Mouse (Mus musculus) left cerebral cortex, adult 2 months (tissue): ENCODE measurements at regions not wholly inside any gene's neighbourhood (a gene's known extent, or its start where the extent isn't known, plus 50 kb on each side); places are given as distances from the start of the nearest gene placed in this dataset.

Experiments used
- DNase-seq, 2 experiments: peaks; one replicate each; pipeline ENCODE4 v3.0.0; 2021 to 2022; ENCODE audit warnings: low spot score in 2 of 2, mixed read lengths in 1 of 2; ENCODE audit errors: extremely low spot score in 1 of 2
- H3K27ac ChIP-seq: fragments of 200-600 bp; 2 replicates; pipeline ENCODE4 v1.8.1; 2022
- H3K4me3 ChIP-seq: fragments of 200-600 bp; 2 replicates; pipeline ENCODE4 v1.8.1; 2022
- CTCF ChIP-seq: fragments of 200-600 bp; IDR thresholded peaks from 2 replicates; pipeline ENCODE4 v1.8.1; 2022; ENCODE audit warnings: antibody characterized with exemption, mild to moderate bottlenecking, moderate library complexity
- intact Hi-C: fragments of 180-260 bp; cut with DNase I; formaldehyde crosslinking; loops from one replicate; pipeline ENCODE4 v1.15.1; 2025

DNA sequence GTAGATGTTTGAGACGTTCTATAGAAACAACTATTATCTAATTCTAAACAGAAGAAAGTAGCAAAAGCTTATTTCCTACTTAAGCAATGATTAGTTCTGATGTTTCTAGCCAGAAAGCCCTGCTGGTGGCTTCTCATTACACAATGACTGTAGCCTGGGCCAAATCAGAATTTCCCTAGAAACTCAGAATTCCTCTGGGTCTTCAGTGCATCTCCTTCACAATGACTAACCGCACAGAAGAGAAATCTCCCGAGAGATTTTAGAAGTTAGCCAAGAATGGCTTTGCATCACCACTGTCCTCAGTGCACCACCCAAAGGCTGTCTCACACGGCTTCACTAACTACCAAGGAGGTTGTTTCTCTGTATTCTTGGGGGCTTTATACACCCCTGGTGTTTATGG, 248.0 kb downstream of the Gm826 start:
- no peak overlapping the region for H3K27ac ChIP-seq
- no peak overlapping the region for H3K4me3 ChIP-seq
- no peak for TF ChIP-seq CTCF
- intact Hi-C loops: no loop called here
- DNase-seq: no peak

DNA sequence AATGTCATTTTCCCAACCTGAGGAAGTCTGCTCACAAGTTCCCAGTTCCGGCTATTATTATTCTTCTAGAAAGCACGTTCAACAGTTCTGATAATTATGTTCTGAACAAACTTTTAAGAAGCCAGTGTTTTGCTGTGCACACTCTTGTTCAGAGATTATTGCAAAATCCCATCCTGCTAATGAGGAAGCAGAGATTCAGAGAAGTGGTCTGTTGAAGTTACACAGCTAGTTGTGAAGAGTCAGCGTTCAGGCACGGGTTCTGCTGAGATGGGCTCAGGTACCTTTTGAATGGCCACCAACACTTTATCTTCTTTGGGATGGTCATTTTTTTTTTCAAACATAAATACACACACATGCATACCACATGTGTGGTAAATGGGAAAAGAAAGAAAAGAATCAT, 250.3 kb downstream of the Gm826 start:
- no peak for TF ChIP-seq CTCF
- Histone ChIP-seq H3K4me3 (no peak overlapping the region), H3K27ac (no peak overlapping the region)
- no peak for DNase-seq
- intact Hi-C loops: no loop called here

DNA sequence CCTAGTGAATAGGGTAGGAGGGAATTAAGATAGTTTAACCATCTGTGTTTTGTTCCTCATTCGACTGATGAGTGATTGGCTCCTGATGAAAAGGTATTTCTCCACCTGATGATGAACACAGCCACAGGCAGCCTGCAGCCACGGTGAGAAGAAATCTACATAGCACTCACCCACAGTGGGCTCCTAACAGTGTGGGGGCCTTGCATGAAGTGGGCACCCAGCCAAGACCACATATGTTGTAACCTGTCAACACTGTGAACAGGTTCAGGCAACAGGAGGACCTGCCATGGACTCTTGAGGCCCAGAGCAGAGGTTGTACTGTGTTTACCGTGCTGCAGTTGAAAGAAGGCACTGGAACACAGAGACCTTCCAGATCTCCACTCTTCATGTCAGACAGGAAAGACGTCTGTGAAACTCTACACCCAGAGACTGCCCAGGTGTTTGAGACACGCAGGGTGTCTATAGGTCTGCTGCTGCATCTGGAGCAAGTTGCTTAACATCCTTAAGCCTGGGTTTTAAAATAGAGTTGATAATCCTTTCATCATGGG, 251.8 kb downstream of the Gm826 start:
- Histone ChIP-seq H3K4me3 (no peak overlapping the region), H3K27ac (no peak overlapping the region)
- intact Hi-C loops: no loop called here
- TF ChIP-seq CTCF: no peak
- DNase-seq: no peak

DNA sequence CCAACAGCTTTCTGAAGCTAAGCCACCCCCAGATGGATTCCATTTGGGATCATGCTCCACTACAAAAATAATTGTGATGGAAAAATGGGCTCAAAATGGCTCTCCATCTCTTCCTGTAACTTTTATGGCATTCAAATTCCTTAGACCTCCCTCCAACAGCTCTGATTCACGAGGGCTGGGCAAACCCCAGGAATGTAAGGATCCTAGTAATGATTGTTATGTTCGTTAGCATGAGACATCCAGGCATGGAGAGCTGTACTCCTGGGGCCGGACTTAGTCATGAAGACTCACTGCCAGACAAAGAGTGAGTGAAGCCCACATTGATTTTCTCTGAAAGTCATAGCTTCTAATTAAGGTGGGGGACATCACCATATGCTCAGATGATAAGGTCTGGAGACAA, 258.3 kb downstream of the Gm826 start:
- Histone ChIP-seq H3K27ac (no peak overlapping the region), H3K4me3 (no peak overlapping the region)
- intact Hi-C loops: no loop called here
- no peak for TF ChIP-seq CTCF
- no peak for DNase-seq

DNA sequence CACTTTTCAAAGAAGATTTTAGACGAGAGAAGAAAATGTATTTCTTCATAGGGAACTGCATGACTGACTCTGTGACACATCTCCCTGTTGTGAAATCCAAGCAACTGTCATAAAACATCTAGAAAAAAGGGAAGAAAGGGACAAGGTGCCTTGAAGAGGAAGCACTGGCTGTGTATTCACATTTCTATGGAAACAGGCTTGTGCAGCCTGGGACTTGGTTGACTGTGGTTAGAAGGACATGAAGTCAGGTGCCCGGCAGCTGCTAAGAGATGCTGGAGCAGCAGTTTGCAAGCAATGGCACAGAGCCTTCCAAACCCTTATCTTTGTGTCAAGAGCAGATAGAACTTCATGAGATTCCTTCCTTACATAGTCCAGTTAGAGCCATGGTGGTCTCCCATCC, 263.5 kb downstream of the Gm826 start:
- H3K4me3 ChIP-seq: no peak overlapping the region
- DNase-seq: no peak
- H3K27ac ChIP-seq: no peak overlapping the region
- TF ChIP-seq CTCF: no peak
- intact Hi-C loops: no loop called here

DNA sequence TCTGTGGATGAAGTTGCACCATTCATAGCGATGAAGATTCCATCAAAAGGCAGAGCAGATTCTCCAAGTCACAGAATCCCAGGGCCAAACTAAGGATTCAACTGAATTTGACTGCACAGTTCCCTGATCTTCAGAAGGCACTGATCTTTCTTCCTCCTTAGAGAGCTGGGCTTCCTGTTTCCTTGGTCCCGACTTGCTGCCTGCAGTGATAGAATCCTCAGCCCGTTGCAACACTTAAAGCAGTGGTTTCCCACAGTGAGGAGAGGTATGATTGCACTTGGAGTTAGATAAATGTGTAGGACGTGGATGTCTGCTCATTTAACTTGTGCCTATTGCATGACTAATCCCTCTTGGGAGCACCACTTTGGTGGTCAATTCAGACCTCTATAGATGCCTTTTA, 265.2 kb downstream of the Gm826 start:
- Histone ChIP-seq H3K4me3 (no peak overlapping the region), H3K27ac (no peak overlapping the region)
- TF ChIP-seq CTCF: no peak
- intact Hi-C loops: no loop called here
- DNase-seq: no peak

DNA sequence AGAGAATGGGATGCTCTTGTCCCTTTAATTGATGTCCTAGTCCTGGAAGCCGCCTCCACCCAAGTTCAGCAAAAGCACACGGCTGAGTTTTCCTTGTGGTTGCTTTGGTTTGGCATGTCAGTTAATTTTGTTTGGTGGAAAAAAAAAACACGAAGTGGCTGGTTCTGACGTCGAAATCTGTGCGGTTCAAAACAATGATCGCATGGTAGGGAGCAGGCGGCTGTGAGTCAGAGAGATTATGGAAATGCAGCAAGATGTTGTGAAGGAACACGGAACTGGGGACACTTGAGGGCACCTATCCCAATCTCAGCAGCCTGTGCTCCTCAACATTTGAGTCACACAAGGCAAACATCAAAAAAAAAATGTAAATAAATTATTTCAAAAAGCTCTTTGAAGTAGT, 266.1 kb downstream of the Gm826 start:
- intact Hi-C loops: no loop called here
- Histone ChIP-seq H3K27ac (no peak overlapping the region), H3K4me3 (no peak overlapping the region)
- DNase-seq: no peak
- no peak for TF ChIP-seq CTCF

DNA sequence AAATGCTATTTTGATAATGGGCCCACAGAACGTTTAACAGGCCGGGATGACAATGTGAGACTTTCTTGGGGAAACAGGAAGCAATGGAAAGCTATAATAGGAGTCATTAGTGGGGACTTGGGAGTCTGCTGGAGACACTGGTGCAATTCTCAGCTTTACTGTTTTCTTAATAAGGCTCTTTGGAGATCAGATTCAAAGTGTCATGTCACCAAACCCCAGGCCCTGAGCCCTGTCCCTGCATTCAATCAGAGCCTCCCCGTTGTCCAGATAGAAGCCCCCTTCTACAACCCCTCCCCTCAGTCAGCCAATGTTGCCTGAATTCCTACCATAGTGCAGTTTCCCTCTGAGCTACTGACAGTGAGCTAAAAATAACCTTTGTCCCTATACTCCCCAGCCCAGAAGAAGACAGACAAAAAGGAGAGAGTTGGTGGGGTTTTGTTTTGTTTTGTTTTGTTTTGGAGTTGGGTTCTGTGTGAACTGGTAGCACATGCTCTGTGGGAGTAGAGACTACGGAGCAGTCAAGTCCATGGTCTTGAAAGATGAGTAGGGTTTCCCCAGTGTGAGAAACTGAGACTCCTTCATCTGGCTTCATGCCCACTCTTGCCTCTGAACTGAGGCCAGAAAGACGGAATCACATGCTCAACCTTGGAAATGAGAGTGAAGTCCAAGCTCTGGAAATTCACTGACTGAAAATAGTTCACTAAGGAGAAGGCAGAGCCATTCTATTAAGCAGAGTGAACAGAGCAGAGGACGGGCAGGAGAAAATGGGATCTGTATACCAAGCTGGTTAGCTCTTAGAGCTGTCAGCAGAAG, 267.3 kb downstream of the Gm826 start:
- intact Hi-C loops: no loop called here

DNA sequence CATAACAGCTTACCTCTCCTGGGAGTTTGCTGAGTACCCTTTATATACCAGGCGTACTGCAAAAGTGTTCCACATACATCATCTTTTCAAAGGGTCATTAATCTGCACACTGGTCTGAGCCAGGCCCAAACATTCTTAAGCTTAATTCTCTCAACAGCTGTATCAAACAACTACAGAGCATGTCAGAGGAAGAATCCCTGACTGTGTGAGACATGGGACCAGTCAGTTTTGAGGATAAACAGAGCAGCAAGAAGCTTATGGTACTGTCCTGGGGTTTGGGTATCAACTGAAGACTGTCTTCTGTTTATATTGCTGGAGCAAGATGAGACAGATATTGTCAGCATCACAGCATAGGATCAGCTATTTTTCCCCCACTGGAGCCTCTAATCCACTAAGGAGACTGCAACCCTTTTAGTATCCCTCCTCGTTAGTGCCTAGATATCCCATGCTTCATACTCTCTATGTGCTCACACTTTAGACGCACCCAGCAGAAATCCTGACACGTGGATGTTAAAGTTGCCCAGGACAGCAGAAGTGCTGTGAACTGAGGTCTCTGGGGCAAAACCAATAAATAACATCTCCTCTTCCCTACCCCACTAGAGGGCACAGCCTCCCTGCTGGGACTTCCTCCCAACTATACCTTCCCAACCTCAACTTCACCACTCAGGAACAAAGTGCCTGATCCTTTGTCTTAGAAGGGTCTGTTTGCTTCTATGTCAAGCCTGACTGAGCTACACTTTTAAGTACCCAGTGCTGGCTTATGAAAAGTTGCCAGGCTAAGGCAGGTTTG, 271.6 kb downstream of the Gm826 start:
- Histone ChIP-seq H3K27ac (no peak overlapping the region), H3K4me3 (no peak overlapping the region)
- intact Hi-C loops: loop anchor here (2.0 kb wide), 1 partner anchor 306 kb away; no protein-coding TSS in a partner anchor
- peak; percentile 37 for TF ChIP-seq CTCF
- no peak for DNase-seq

More for the DNA sequence above, 267.3 kb downstream of the Gm826 start:
- Histone ChIP-seq H3K4me3 (no peak overlapping the region), H3K27ac (no peak overlapping the region)
- TF ChIP-seq CTCF: no peak
- DNase-seq: peak; percentile 15 to 20

DNA sequence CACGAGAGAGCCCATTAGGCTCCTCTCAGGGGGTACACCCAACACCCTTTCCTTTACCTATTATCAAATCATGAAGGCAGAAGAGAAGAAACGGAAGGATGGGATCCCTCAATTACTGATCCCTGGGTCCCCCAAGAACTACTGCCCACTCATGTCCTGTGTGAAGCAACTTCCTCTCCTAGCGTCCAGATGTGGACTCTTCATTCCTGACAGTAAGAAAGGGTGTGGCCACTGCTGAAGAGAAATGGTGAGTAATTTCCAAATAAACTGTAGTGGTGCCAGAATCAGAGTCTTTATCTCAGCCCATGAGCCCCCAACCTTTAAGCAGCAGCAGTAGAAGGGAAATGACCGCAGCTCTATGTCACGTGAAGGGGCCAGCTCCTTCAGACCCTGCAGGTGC, 273.9 kb downstream of the Gm826 start:
- no peak for DNase-seq
- TF ChIP-seq CTCF: no peak
- Histone ChIP-seq H3K4me3 (no peak overlapping the region), H3K27ac (no peak overlapping the region)
- intact Hi-C loops: no loop called here

DNA sequence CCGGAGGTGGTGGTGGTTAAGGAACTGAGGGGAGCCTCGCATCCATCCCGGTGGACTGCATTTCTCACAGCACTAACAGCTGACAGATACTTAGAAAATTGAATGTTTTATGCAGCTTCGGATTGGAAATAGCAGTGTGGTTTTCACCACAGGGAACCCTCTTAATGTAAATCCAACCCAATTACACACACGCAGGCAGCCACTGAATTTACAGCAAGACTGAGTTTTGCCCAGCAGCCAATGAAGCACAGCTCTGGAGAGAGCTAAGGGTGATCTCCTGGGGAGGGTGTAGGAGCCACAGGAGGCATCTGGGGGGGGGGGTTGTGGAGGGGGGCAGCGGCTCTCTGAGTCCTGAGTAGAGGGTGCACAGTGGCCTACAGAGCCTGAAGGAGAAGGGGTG, 276.8 kb downstream of the Gm826 start:
- H3K4me3 ChIP-seq: no peak overlapping the region
- TF ChIP-seq CTCF: no peak

DNA sequence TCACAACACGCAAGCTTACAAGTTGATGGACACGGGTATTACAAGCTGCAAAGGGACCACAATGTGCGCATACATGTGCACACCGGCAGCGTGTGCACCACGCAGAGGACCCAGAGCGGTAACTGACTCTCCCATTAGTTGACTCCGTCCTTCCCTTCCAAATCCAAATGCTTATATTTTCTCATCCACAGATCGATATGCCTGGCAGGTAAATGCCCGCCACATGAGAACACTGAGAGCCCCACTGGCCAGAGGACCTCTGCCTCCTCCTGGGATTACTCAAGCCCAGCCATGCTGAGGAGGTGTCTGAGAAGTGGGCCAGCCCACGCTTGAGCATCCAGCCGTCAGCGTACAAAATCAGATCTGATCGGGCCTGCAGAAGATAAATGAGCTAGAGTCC, 279.6 kb downstream of the Gm826 start:
- H3K4me3 ChIP-seq: no peak overlapping the region
- no peak for TF ChIP-seq CTCF
- no peak overlapping the region for H3K27ac ChIP-seq
- intact Hi-C loops: no loop called here
- no peak for DNase-seq

More for the DNA sequence above, 276.8 kb downstream of the Gm826 start:
- H3K27ac ChIP-seq: no peak overlapping the region
- DNase-seq: no peak
- intact Hi-C loops: no loop called here
